Mouse (Mus musculus) cerebellum, adult 2 months (tissue): ENCODE results near the gene Rasgef1c.

Experiments
- CTCF ChIP-seq: fragments of 200-500 bp; IDR thresholded peaks from 2 replicates; pipeline ENCODE4 v1.5.1; 2011; ENCODE audit warnings: low read depth, mild to moderate bottlenecking, control low read depth, low read length, moderate library complexity, borderline replicate concordance; ENCODE audit not compliant: insufficient read depth
- POLR2A ChIP-seq: fragments of 200-500 bp; IDR thresholded peaks from 2 replicates; pipeline ENCODE4 v1.6.1; 2011; ENCODE audit warnings: low read length, control low read depth, borderline replicate concordance; ENCODE audit not compliant: insufficient read depth

GRCm38 (mm10) chr11:49923539-49923938 is 21.9 kb downstream of the Rasgef1c start:
- TF ChIP-seq POLR2A (no peak), CTCF (no peak)
